Mouse (Mus musculus) midbrain, embryonic 12.5 days (tissue): ENCODE measurements around the gene Fam50a. TPM values are rescaled to one million over a fixed set of nuclear protein-coding genes. Genes with fewer than 3 reads are reported as not detected.
A peak's percentile ranks its signal among the peaks of the same experiment; 100 is the strongest.

Experiments used
- ATAC-seq: fragments of 200-750 bp; cut with Nextera tagmentation; 2 replicates; pipeline ENCODE4 v1.8.0; 2017; ENCODE audit warnings: low read depth, moderate TSS enrichment, moderate library complexity; ENCODE audit not compliant: low FRiP score
- H3K27ac ChIP-seq: fragments of 300-500 bp; sonication (generic); replicated peaks from 2 replicates; pipeline ENCODE4 v1.5.1; 2016; ENCODE audit warnings: mild to moderate bottlenecking
- H3K27me3 ChIP-seq: fragments of 300-500 bp; sonication (generic); 2 replicates; pipeline ENCODE4 v1.6.1; 2016; ENCODE audit warnings: mild to moderate bottlenecking
- H3K36me3 ChIP-seq: fragments of 300-500 bp; sonication (generic); 2 replicates; pipeline ENCODE4 v1.6.1; 2016
- H3K4me1 ChIP-seq: fragments of 300-500 bp; sonication (generic); 2 replicates; pipeline ENCODE4 v1.6.1; 2016
- H3K4me2 ChIP-seq: fragments of 300-500 bp; sonication (generic); replicated peaks from 2 replicates; pipeline ENCODE4 v1.6.1; 2016; ENCODE audit warnings: mild to moderate bottlenecking, moderate library complexity
- H3K4me3 ChIP-seq: fragments of 300-500 bp; sonication (generic); 2 replicates; pipeline ENCODE4 v1.5.1; 2016; ENCODE audit warnings: mild to moderate bottlenecking
- H3K9ac ChIP-seq: fragments of 300-500 bp; sonication (generic); replicated peaks from 2 replicates; pipeline ENCODE4 v1.6.1; 2016; ENCODE audit warnings: mild to moderate bottlenecking, moderate library complexity
- H3K9me3 ChIP-seq: fragments of 300-500 bp; sonication (generic); 2 replicates; pipeline ENCODE4 v1.6.1; 2016; ENCODE audit warnings: mild to moderate bottlenecking
- WGBS: fragments of 180-500 bp; shearing (Covaris S2); methylation state at CpG from one replicate; pipeline ENCODE4 v1.1.7; 2016; 5-methylcytosine and 5-hydroxymethylcytosine counted together
- polyA plus RNA-seq: library from polyadenylated mRNA; unstranded; fragments of >200 nt; fragmentation: Nextera tagmentation; extraction: Ambion mirVana; gene quantifications from 2 replicates; pipeline ENCODE4 v1.2.1, GENCODE M21; 2016

The Fam50a gene
- 63.2 and 63.4 TPM in 2 replicates for polyA plus RNA-seq

- Histone ChIP-seq H3K4me3 (peak within 1 kb of the TSS; percentile 56), H3K4me2 (peak within 1 kb of the TSS; percentile 77), H3K36me3 (peaks cover 39% of the 10 kb centered on the region), H3K9ac (peak within 1 kb of the TSS; percentile 81), H3K4me1 (peaks cover 3% of the 10 kb centered on the region), H3K27me3 (no peaks in the 10 kb centered on the region), H3K27ac (peak within 1 kb of the TSS; percentile 85), H3K9me3 (no peaks in the 10 kb centered on the region)
- 22% methylated on average over 59 of the region's 59 CpGs for WGBS
- ATAC-seq = peak; percentile 94
These were observed at the start of gene Fam50a for GRCm38 (mm10) chrX:74312540-74313464. TSS of gene Fam50a (plus strand) at chrX:74313033.

DNA sequence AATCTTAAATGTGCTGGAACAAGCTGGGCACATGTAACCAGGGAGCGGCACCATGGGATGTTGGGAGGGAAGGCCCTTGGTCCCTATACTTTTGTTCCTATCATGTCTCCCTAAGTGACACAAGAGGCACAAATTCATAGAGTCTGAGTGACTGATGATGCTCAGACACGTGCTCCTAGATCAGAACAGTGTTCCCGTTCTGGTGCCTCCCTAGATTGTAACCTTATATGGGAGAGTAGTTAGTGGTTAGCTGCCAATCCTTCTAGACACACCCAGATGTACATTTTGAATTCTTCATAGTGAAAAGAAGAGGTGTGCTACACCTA is 43.1 kb upstream of the Fam50a start:
- 0 out of 2 replicates have a peak, but pooled peaks cover 3% of the 10 kb centered on the region for H3K36me3 ChIP-seq
- 32% methylated on average over 3 of the region's 3 CpGs for WGBS
- H3K4me3 ChIP-seq = peak overlapping the region; percentile 60
- H3K9me3 ChIP-seq = no peaks in the 10 kb centered on the region
- no peaks in the 10 kb centered on the region for H3K27me3 ChIP-seq
- peak overlapping the region; percentile 49 for H3K4me2 ChIP-seq
- 0 out of 2 replicates have a peak, but pooled peaks cover 6% of the 10 kb centered on the region for H3K4me1 ChIP-seq
- H3K9ac ChIP-seq = peak overlapping the region; percentile 58; the same call in 1 of the 2 replicates
- ATAC-seq = no peak
- H3K27ac ChIP-seq = peak overlapping the region; percentile 92

GRCm38 (mm10) chrX:74270062-74270901 is 42.6 kb upstream of the Fam50a start, which contains the start of gene Rpl10:
TSS of gene Rpl10 (plus strand) at chrX:74270812.
- Histone ChIP-seq H3K4me2 (peak within 1 kb of the TSS; percentile 61), H3K4me1 (0 out of 2 replicates have a peak, but pooled peaks cover 6% of the 10 kb centered on the region), H3K9me3 (no peaks in the 10 kb centered on the region), H3K27me3 (no peaks in the 10 kb centered on the region), H3K9ac (peak within 1 kb of the TSS; percentile 77), H3K36me3 (0 out of 2 replicates have a peak, but pooled peaks cover 3% of the 10 kb centered on the region), H3K4me3 (peak within 1 kb of the TSS; percentile 60), H3K27ac (peak within 1 kb of the TSS; percentile 92)
- WGBS = 19% methylated on average over 42 of the region's 42 CpGs
- ATAC-seq = peak; percentile 96

GRCm38 (mm10) chrX:74270902-74271551 is 41.8 kb upstream of the Fam50a start:
- H3K9ac ChIP-seq = peak overlapping the region; percentile 77
- 19% methylated on average over 27 of the region's 27 CpGs for WGBS
- 0 out of 2 replicates have a peak, but pooled peaks cover 6% of the 10 kb centered on the region for H3K4me1 ChIP-seq
- no peaks in the 10 kb centered on the region for H3K9me3 ChIP-seq
- 0 out of 2 replicates have a peak, but pooled peaks cover 3% of the 10 kb centered on the region for H3K36me3 ChIP-seq
- no peak for ATAC-seq
- peak overlapping the region; percentile 61 for H3K4me2 ChIP-seq
- H3K27me3 ChIP-seq = no peaks in the 10 kb centered on the region
- peak overlapping the region; percentile 54; the same call in 1 of the 2 replicates for H3K27ac ChIP-seq
- H3K4me3 ChIP-seq = peak overlapping the region; percentile 60

- Histone ChIP-seq H3K36me3 (0 out of 2 replicates have a peak, but pooled peaks cover 3% of the 10 kb centered on the region), H3K4me2 (no peak overlapping the region), H3K4me1 (0 out of 2 replicates have a peak, but pooled peaks cover 6% of the 10 kb centered on the region), H3K27ac (no peak overlapping the region), H3K9ac (no peak overlapping the region), H3K27me3 (no peaks in the 10 kb centered on the region), H3K9me3 (no peaks in the 10 kb centered on the region), H3K4me3 (no peak overlapping the region)
- WGBS = 36% methylated on average over 10 of the region's 10 CpGs
- no peak for ATAC-seq
These were observed 39.2 kb upstream of the Fam50a start for GRCm38 (mm10) chrX:74273422-74274322.

DNA sequence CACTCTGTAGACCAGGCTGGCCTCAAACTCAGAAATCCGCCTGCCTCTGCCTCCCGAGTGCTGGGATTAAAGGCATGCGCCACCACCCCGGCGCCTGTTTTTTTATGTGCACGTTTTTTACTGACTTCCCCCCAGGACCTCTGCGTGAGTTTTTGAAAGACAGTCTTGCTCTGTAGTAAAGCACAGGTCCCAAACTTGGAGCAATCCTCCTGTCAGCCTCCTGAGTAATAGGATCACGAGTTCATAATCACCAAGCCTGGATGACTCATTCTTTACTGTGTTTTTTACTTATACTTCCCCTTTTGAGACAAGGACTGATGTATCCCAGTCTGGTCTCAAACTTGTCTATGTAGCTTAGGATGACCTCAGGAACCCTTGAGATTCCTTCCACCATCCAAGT is 34.9 kb upstream of the Fam50a start:
- no peak for ATAC-seq
- no peaks in the 10 kb centered on the region for H3K36me3 ChIP-seq
- 78% methylated on average over 8 of the region's 8 CpGs for WGBS

GRCm38 (mm10) chrX:74281041-74281731 is 31.6 kb upstream of the Fam50a start:
- Histone ChIP-seq H3K4me3 (peak overlapping the region; percentile 58), H3K27ac (no peak overlapping the region), H3K36me3 (no peaks in the 10 kb centered on the region), H3K27me3 (no peaks in the 10 kb centered on the region), H3K4me2 (peak overlapping the region; percentile 63), H3K4me1 (peaks cover 16% of the 10 kb centered on the region; the same call in 1 of the 2 replicates), H3K9me3 (no peaks in the 10 kb centered on the region), H3K9ac (peak overlapping the region; percentile 50)
- 19% methylated on average over 14 of the region's 14 CpGs for WGBS
- ATAC-seq = 0 out of 2 replicates have a peak, but pooled peaks have one; percentile 10

More for the DNA sequence above, 34.9 kb upstream of the Fam50a start:
- Histone ChIP-seq H3K4me1 (peaks cover 7% of the 10 kb centered on the region; the same call in 1 of the 2 replicates), H3K4me2 (no peak overlapping the region), H3K9ac (no peak overlapping the region), H3K27me3 (no peaks in the 10 kb centered on the region), H3K27ac (no peak overlapping the region), H3K4me3 (no peak overlapping the region), H3K9me3 (no peaks in the 10 kb centered on the region)

- Histone ChIP-seq H3K36me3 (no peaks in the 10 kb centered on the region), H3K9me3 (no peaks in the 10 kb centered on the region), H3K27me3 (no peaks in the 10 kb centered on the region), H3K9ac (peak within 1 kb of the TSS; percentile 73), H3K4me1 (peaks cover 16% of the 10 kb centered on the region; the same call in 1 of the 2 replicates), H3K27ac (peak within 1 kb of the TSS; percentile 60), H3K4me2 (peak within 1 kb of the TSS; percentile 63), H3K4me3 (peak within 1 kb of the TSS; percentile 58)
- WGBS = 21% methylated on average over 16 of the region's 16 CpGs
- peak; percentile 64 for ATAC-seq
These were observed 31.0 kb upstream of the Fam50a start, which contains the start of the genes Taz and Dnase1l1 for GRCm38 (mm10) chrX:74281732-74282394. TSS of gene Taz (plus strand) at chrX:74281912. TSS of gene Dnase1l1 (minus strand) at chrX:74282337.

GRCm38 (mm10) chrX:74282395-74283091 is 30.3 kb upstream of the Fam50a start:
- Histone ChIP-seq H3K4me3 (peak overlapping the region; percentile 58), H3K9me3 (no peaks in the 10 kb centered on the region), H3K27me3 (no peaks in the 10 kb centered on the region), H3K4me2 (peak overlapping the region; percentile 63), H3K4me1 (peaks cover 16% of the 10 kb centered on the region; the same call in 1 of the 2 replicates), H3K36me3 (no peaks in the 10 kb centered on the region), H3K27ac (peak overlapping the region; percentile 60), H3K9ac (peak overlapping the region; percentile 73)
- peak; percentile 78 for ATAC-seq
- WGBS = 23% methylated on average over 39 of the region's 39 CpGs
